Mouse (Mus musculus) limb, embryonic 10.5 days (tissue): ENCODE measurements around the gene Eif3a. TPM values are rescaled to one million over a fixed set of nuclear protein-coding genes. Genes with fewer than 3 reads are reported as not detected.
A peak's percentile ranks its signal among the peaks of the same experiment; 100 is the strongest.

ENCODE experiments used
- DNase-seq: peaks from one replicate; pipeline ENCODE4 v3.0.0-alpha.2; 2017; ENCODE audit warnings: low spot score
- H3K27ac ChIP-seq: fragments of 300-500 bp; sonication (generic); 2 replicates; pipeline ENCODE4 v1.5.1; 2016; ENCODE audit warnings: mild to moderate bottlenecking
- H3K27me3 ChIP-seq: fragments of 300-500 bp; sonication (generic); 2 replicates; pipeline ENCODE4 v1.6.1; 2016; ENCODE audit warnings: low read depth, mild to moderate bottlenecking; ENCODE audit not compliant: poor library complexity, severe bottlenecking
- H3K36me3 ChIP-seq: fragments of 300-500 bp; sonication (generic); 2 replicates; pipeline ENCODE4 v1.6.1; 2016; ENCODE audit warnings: mild to moderate bottlenecking, moderate library complexity
- H3K4me1 ChIP-seq: fragments of 300-500 bp; sonication (generic); 2 replicates; pipeline ENCODE4 v1.6.1; 2016
- H3K4me3 ChIP-seq: fragments of 300-500 bp; sonication (generic); 2 replicates; pipeline ENCODE4 v1.5.1; 2016; ENCODE audit warnings: mild to moderate bottlenecking, moderate library complexity
- H3K9me3 ChIP-seq: fragments of 300-500 bp; sonication (generic); replicated peaks from 2 replicates; pipeline ENCODE4 v1.6.1; 2016; ENCODE audit warnings: mild to moderate bottlenecking
- WGBS: fragments of 180-500 bp; shearing (Covaris S2); methylation state at CpG from one replicate; pipeline ENCODE4 v1.1.7; 2016; 5-methylcytosine and 5-hydroxymethylcytosine counted together
- polyA plus RNA-seq: library from polyadenylated mRNA; unstranded; fragments of >200 nt; fragmentation: Nextera tagmentation; extraction: Ambion mirVana; gene quantifications from 2 replicates; pipeline ENCODE4 v1.2.1, GENCODE M21; 2016

The Eif3a gene
- polyA plus RNA-seq: 156 and 175 TPM in 2 replicates

- Histone ChIP-seq H3K27ac (peak within 1 kb of the TSS; percentile 99), H3K4me1 (peaks cover 14% of the 10 kb centered on the region), H3K9me3 (no peaks in the 10 kb centered on the region), H3K27me3 (no peaks in the 10 kb centered on the region), H3K4me3 (peak within 1 kb of the TSS; percentile 96), H3K36me3 (0 out of 2 replicates have a peak, but pooled peaks cover 5% of the 10 kb centered on the region)
- under 1% methylated on average over 57 of the region's 57 CpGs for WGBS
- DNase-seq: peak; percentile 96
Observed at GRCm38 (mm10) chr19:60790551-60791161, at the start of gene Eif3a. Gene Eif3a (minus strand): TSS chr19:60790658.

- Histone ChIP-seq H3K4me3 (no peak overlapping the region), H3K9me3 (no peaks in the 10 kb centered on the region), H3K27me3 (no peaks in the 10 kb centered on the region), H3K27ac (no peak overlapping the region), H3K36me3 (peaks cover 79% of the 10 kb centered on the region), H3K4me1 (no peaks in the 10 kb centered on the region)
- WGBS: 78% methylated on average over 1 of the region's 1 CpGs
- peak; percentile 76 for DNase-seq
Observed at GRCm38 (mm10) chr19:60837747-60838146, 47.3 kb upstream of the Eif3a start.

GRCm38 (mm10) chr19:60818677-60819076 is 28.2 kb upstream of the Eif3a start:
- no peaks in the 10 kb centered on the region for H3K9me3 ChIP-seq
- no peak overlapping the region for H3K27ac ChIP-seq
- no peaks in the 10 kb centered on the region for H3K27me3 ChIP-seq
- WGBS: 95% methylated on average over 6 of the region's 6 CpGs
- no peak overlapping the region for H3K4me3 ChIP-seq
- H3K4me1 ChIP-seq: no peaks in the 10 kb centered on the region
- no peak for DNase-seq
- H3K36me3 ChIP-seq: peaks cover 88% of the 10 kb centered on the region

GRCm38 (mm10) chr19:60813133-60813532 is 22.7 kb upstream of the Eif3a start:
- H3K36me3 ChIP-seq: peaks cover 36% of the 10 kb centered on the region
- no peaks in the 10 kb centered on the region for H3K27me3 ChIP-seq
- no peak overlapping the region for H3K4me3 ChIP-seq
- H3K4me1 ChIP-seq: peaks cover 15% of the 10 kb centered on the region
- DNase-seq: no peak
- H3K9me3 ChIP-seq: no peaks in the 10 kb centered on the region
- H3K27ac ChIP-seq: no peak overlapping the region
- WGBS: 96% methylated on average over 6 of the region's 6 CpGs

- Histone ChIP-seq H3K27ac (peak overlapping the region; percentile 92), H3K27me3 (no peaks in the 10 kb centered on the region), H3K9me3 (no peaks in the 10 kb centered on the region), H3K36me3 (peaks cover 26% of the 10 kb centered on the region), H3K4me1 (peaks cover 15% of the 10 kb centered on the region), H3K4me3 (peak overlapping the region; percentile 84)
- no peak for DNase-seq
- 28% methylated on average over 10 of the region's 10 CpGs for WGBS
Observed at GRCm38 (mm10) chr19:60812036-60812389, 21.6 kb upstream of the Eif3a start.

GRCm38 (mm10) chr19:60811098-60812035 is 20.9 kb upstream of the Eif3a start, which contains the start of gene Fam45a:
Gene Fam45a (plus strand): TSS chr19:60811585.
- H3K27ac ChIP-seq: peak within 1 kb of the TSS; percentile 92
- no peaks in the 10 kb centered on the region for H3K27me3 ChIP-seq
- WGBS: 3% methylated on average over 45 of the region's 45 CpGs
- H3K4me3 ChIP-seq: peak within 1 kb of the TSS; percentile 84
- peaks cover 19% of the 10 kb centered on the region for H3K36me3 ChIP-seq
- H3K4me1 ChIP-seq: peaks cover 15% of the 10 kb centered on the region
- peak; percentile 92 for DNase-seq
- H3K9me3 ChIP-seq: no peaks in the 10 kb centered on the region

GRCm38 (mm10) chr19:60809927-60810326 is 19.5 kb upstream of the Eif3a start:
- no peak for DNase-seq
- H3K9me3 ChIP-seq: no peaks in the 10 kb centered on the region
- no peak overlapping the region for H3K4me3 ChIP-seq
- peaks cover 7% of the 10 kb centered on the region for H3K36me3 ChIP-seq
- no peak overlapping the region for H3K27ac ChIP-seq
- no peaks in the 10 kb centered on the region for H3K27me3 ChIP-seq
- H3K4me1 ChIP-seq: peaks cover 15% of the 10 kb centered on the region
- 94% methylated on average over 2 of the region's 2 CpGs for WGBS

- DNase-seq: no peak
- Histone ChIP-seq H3K4me3 (no peak overlapping the region), H3K27me3 (no peaks in the 10 kb centered on the region), H3K36me3 (no peaks in the 10 kb centered on the region), H3K27ac (no peak overlapping the region), H3K9me3 (no peaks in the 10 kb centered on the region), H3K4me1 (no peaks in the 10 kb centered on the region)
- 76% methylated on average over 2 of the region's 2 CpGs for WGBS
Observed at GRCm38 (mm10) chr19:60804903-60805302, 14.4 kb upstream of the Eif3a start.

GRCm38 (mm10) chr19:60799867-60800569 is 9.6 kb upstream of the Eif3a start:
- no peak overlapping the region for H3K4me3 ChIP-seq
- no peak overlapping the region for H3K27ac ChIP-seq
- WGBS: 80% methylated on average over 7 of the region's 7 CpGs
- no peaks in the 10 kb centered on the region for H3K36me3 ChIP-seq
- H3K9me3 ChIP-seq: no peaks in the 10 kb centered on the region
- H3K27me3 ChIP-seq: no peaks in the 10 kb centered on the region
- no peak for DNase-seq
- H3K4me1 ChIP-seq: no peaks in the 10 kb centered on the region

GRCm38 (mm10) chr19:60797415-60797814 is 7.0 kb upstream of the Eif3a start:
- Histone ChIP-seq H3K4me3 (no peak overlapping the region), H3K9me3 (no peaks in the 10 kb centered on the region), H3K27ac (no peak overlapping the region), H3K36me3 (no peaks in the 10 kb centered on the region), H3K27me3 (no peaks in the 10 kb centered on the region), H3K4me1 (no peaks in the 10 kb centered on the region)
- 91% methylated on average over 2 of the region's 2 CpGs for WGBS
- no peak for DNase-seq

GRCm38 (mm10) chr19:60795244-60795643 is 4.8 kb upstream of the Eif3a start:
- H3K27ac ChIP-seq: no peak overlapping the region
- WGBS: 90% methylated on average over 2 of the region's 2 CpGs
- H3K4me1 ChIP-seq: no peaks in the 10 kb centered on the region
- no peak for DNase-seq
- H3K4me3 ChIP-seq: no peak overlapping the region
- H3K36me3 ChIP-seq: no peaks in the 10 kb centered on the region
- H3K27me3 ChIP-seq: no peaks in the 10 kb centered on the region
- H3K9me3 ChIP-seq: no peaks in the 10 kb centered on the region

- Histone ChIP-seq H3K36me3 (no peaks in the 10 kb centered on the region), H3K4me1 (peaks cover 8% of the 10 kb centered on the region), H3K27ac (no peak overlapping the region), H3K9me3 (no peaks in the 10 kb centered on the region), H3K27me3 (no peaks in the 10 kb centered on the region), H3K4me3 (no peak overlapping the region)
- no peak for DNase-seq
- 91% methylated on average over 2 of the region's 2 CpGs for WGBS
Observed at GRCm38 (mm10) chr19:60793170-60793707, 2.8 kb upstream of the Eif3a start.
